Mouse (Mus musculus) midbrain, embryonic 10.5 days (tissue): ENCODE results near the gene Otop1. TPM values are rescaled to one million over a fixed set of nuclear protein-coding genes. Genes with fewer than 3 reads are reported as not detected.

Experiments used
- DNase-seq: peaks from one replicate; pipeline ENCODE4 v3.0.0-alpha.2; 2017; ENCODE audit warnings: low spot score
- H3K27ac ChIP-seq: fragments of 300-500 bp; sonication (generic); replicated peaks from 2 replicates; pipeline ENCODE4 v1.5.1; 2016; ENCODE audit warnings: mild to moderate bottlenecking
- H3K27me3 ChIP-seq: fragments of 300-500 bp; sonication (generic); 2 replicates; pipeline ENCODE4 v1.6.1; 2016; ENCODE audit warnings: low read depth, mild to moderate bottlenecking; ENCODE audit not compliant: poor library complexity, severe bottlenecking
- H3K36me3 ChIP-seq: fragments of 300-500 bp; sonication (generic); 2 replicates; pipeline ENCODE4 v1.6.1; 2016; ENCODE audit warnings: mild to moderate bottlenecking, moderate library complexity
- H3K4me1 ChIP-seq: fragments of 300-500 bp; sonication (generic); 2 replicates; pipeline ENCODE4 v1.6.1; 2016
- H3K4me3 ChIP-seq: fragments of 300-500 bp; sonication (generic); 2 replicates; pipeline ENCODE4 v1.5.1; 2016; ENCODE audit warnings: mild to moderate bottlenecking, moderate library complexity
- H3K9me3 ChIP-seq: fragments of 300-500 bp; sonication (generic); replicated peaks from 2 replicates; pipeline ENCODE4 v1.6.1; 2016; ENCODE audit warnings: mild to moderate bottlenecking
- WGBS: fragments of 180-500 bp; shearing (Covaris S2); methylation state at CpG from one replicate; pipeline ENCODE4 v1.1.7; 2016; 5-methylcytosine and 5-hydroxymethylcytosine counted together
- polyA plus RNA-seq: library from polyadenylated mRNA; unstranded; fragments of >200 nt; fragmentation: Nextera tagmentation; extraction: Ambion mirVana; gene quantifications from 2 replicates; pipeline ENCODE4 v1.2.1, GENCODE M21; 2016

Otop1 gene
- polyA plus RNA-seq, 1 experiment from 2014 or later: 0.10 TPM

DNA sequence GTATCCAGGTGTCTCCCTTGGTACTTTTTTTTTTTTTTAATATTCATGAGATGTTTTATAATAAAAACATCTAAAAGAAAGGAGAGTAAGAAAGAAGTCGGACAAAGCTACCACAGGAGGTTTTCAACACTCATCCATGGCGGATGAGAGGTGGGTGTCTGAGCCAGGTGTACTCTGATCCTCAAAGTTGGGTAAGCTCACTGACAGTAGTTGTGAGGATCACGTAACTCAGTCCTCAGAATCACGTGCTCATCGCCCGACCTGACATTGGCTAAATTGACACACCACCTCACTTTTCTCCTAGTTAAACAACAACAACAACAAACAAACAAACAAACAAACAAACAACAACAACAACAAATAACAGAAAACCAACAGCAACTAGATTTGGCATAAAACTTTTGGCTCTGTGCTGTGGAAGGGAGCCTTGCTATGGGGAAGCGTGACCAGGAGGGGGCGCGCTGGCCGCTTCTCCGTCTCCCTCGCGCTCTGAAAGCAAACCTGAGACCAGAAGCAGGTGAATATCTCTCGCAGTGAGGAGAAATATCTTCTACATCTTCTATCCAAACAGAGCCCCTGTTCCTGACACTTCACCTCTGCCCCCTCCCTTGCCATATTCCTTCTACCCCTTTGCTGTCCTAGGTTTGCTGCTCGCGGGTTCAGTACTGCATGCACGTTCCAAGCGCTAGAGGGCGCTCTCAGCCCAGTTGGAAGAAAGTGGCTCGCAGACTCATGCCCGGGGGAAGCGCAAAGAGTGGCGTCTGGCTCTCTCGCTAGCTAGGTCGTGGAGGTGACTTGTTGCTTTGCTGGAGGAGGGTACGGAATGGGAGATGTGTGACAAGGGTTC is 31.7 kb downstream of the Otop1 start:
- WGBS: 9% methylated on average over 26 of the region's 26 CpGs
- H3K4me1 ChIP-seq: peaks cover 11% of the 10 kb centered on the region
- no peaks in the 10 kb centered on the region for H3K9me3 ChIP-seq
- H3K27ac ChIP-seq: peak overlapping the region; percentile 72
- peak; percentile 89 for DNase-seq
- H3K36me3 ChIP-seq: no peaks in the 10 kb centered on the region
- H3K27me3 ChIP-seq: peaks cover 16% of the 10 kb centered on the region
- H3K4me3 ChIP-seq: peak overlapping the region; percentile 52

DNA sequence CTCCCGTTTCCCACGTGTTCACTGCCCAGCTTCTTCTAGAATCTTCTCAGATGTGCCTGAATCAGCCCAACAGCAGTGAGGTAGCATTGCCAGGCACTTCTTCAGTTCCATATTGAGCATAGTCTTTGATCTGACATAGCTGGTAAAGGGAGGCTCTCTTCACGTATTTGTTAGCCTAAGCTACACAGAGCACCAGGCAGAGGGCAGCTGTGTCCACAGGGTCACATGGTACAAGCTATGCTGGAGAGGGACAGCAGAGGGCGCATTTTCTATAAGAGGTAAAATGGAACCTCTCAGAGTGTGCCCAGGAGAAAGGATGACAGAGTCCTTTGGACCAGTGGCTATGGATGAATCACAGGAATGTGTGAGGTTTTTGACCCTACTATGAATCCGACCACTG is 33.1 kb downstream of the Otop1 start:
- peaks cover 16% of the 10 kb centered on the region for H3K27me3 ChIP-seq
- no peaks in the 10 kb centered on the region for H3K9me3 ChIP-seq
- H3K36me3 ChIP-seq: no peaks in the 10 kb centered on the region
- peak; percentile 57 for DNase-seq
- 52% methylated on average over 5 of the region's 5 CpGs for WGBS
- H3K4me3 ChIP-seq: no peak overlapping the region
- H3K4me1 ChIP-seq: peaks cover 5% of the 10 kb centered on the region; the same call in 1 of the 2 replicates
- H3K27ac ChIP-seq: no peak overlapping the region

DNA sequence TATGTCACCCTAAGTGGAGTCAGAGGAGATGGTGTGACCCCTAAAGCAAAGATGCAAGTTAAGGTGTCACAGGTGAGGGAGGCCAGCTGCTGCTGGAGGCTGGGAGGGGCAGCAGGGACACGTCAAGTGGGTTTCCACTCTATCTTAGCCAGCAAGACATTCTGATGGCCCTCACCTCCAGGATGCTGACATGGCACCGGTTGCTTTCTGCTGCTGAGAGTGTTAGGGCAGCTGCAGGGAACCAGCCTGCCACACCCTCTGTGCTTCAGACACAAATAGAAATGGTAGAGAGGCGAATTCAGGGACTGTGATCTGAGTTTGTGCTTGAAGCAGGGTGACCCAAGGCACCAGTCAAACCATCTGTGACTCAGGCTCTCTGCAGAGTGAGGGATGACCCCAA is 34.0 kb downstream of the Otop1 start:
- H3K4me1 ChIP-seq: peaks cover 5% of the 10 kb centered on the region; the same call in 1 of the 2 replicates
- no peak overlapping the region for H3K27ac ChIP-seq
- WGBS: 76% methylated on average over 3 of the region's 3 CpGs
- H3K9me3 ChIP-seq: no peaks in the 10 kb centered on the region
- H3K27me3 ChIP-seq: peaks cover 16% of the 10 kb centered on the region
- H3K36me3 ChIP-seq: no peaks in the 10 kb centered on the region
- H3K4me3 ChIP-seq: no peak overlapping the region
- DNase-seq: no peak

DNA sequence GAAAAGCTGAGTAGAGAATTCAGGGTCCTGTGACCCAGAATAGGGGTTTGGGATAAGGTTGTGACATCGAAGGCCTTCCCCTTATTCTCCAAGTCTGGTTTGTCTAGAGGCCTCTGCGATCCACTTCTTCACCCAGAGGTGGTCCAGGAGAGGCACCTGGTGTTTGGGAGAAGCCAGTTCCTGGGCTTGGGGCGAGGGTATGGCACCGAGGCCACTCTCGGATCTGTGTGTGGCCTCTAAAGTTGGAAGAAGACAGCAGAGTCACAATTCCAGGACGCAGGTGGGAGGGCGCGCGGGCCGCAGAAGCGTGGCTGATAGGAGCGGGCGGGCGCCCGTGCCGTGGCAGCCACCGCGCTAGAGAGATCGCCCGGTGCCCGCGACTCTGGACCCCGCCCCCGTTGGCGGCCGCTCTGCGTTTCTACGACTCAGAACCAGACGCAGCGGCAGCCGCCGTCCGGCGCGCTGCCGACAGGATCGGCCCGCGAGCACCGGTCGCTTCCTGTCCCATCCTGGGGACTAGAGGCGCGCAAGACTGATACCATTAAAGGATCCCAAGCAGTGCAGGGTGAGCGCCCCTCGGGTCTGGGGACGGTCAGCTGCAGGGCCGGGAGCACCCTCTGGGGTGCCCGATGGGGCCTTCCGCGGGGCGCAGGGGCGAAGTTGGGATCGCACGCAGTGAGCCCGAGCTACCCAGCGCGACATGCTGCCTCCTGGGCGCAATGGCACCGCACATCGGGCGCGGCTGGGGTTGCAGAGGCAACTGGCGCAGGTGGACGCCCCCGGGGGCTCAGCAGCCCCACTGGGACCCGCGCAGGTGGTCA is 43.4 kb downstream of the Otop1 start, which contains the start of gene Drd5:
Gene Drd5, plus strand, starts transcription at position 402 of the 821 bp plus-strand sequence.
- no peaks in the 10 kb centered on the region for H3K36me3 ChIP-seq
- DNase-seq: peak; percentile 38
- peaks cover 69% of the 10 kb centered on the region for H3K27me3 ChIP-seq
- H3K27ac ChIP-seq: no peak within 1 kb of the TSS; the same call in 1 of the 2 replicates
- peak within 1 kb of the TSS; percentile 63 for H3K4me3 ChIP-seq
- no peaks in the 10 kb centered on the region for H3K9me3 ChIP-seq
- 2% methylated on average over 67 of the region's 67 CpGs for WGBS
- peaks cover 21% of the 10 kb centered on the region for H3K4me1 ChIP-seq

- no peaks in the 10 kb centered on the region for H3K36me3 ChIP-seq
- no peaks in the 10 kb centered on the region for H3K4me1 ChIP-seq
- no peak overlapping the region for H3K4me3 ChIP-seq
- no peak overlapping the region for H3K27ac ChIP-seq
- WGBS: 81% methylated on average over 4 of the region's 4 CpGs
- H3K27me3 ChIP-seq: no peaks in the 10 kb centered on the region
- DNase-seq: no peak
- H3K9me3 ChIP-seq: no peaks in the 10 kb centered on the region
Measured at GRCm38 (mm10) chr5:38333381-38333780, 57.6 kb downstream of the Otop1 start.

DNA sequence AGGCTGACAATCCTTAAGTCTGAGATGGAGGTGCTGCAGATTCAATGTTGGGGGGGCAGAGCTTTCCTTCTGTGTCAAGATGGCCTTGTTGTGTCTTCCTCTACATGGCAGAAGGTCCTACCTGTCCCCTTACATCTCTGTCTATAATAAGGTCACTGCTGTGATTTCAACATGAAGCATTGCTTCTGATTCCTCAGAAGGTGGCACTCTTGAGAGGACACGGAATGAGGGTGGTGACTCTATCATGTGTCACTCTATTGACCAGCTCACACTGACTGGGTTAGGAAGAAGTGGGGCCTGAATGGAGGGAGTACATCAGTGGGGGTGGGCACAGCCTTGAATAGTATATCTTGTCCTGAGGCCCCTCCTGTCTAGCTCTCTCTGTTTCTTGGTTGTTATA is 58.8 kb downstream of the Otop1 start:
- Histone ChIP-seq H3K27ac (no peak overlapping the region), H3K4me3 (no peak overlapping the region), H3K9me3 (no peaks in the 10 kb centered on the region), H3K36me3 (no peaks in the 10 kb centered on the region), H3K27me3 (no peaks in the 10 kb centered on the region), H3K4me1 (no peaks in the 10 kb centered on the region)
- DNase-seq: no peak
- WGBS: 33% methylated on average over 1 of the region's 1 CpGs

DNA sequence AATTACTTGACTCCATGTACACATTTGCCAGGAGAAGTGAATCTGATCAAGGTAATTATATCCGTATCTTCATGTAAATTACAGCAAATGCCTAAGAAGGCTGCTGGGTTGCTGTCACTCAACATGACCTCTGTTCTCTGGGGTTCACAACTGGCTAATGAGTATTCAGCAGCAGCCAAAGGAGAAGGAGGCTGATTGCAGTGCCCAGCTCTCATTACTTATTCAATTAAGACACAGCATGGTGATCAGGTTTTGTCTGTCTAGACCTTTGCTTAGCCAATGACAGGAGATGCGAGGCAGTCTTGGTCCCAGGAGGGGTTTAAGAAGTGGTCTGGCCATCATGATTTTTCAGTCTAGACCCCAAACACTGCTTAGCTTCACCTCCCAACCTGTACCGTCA is 67.3 kb downstream of the Otop1 start:
- H3K4me1 ChIP-seq: peaks cover 13% of the 10 kb centered on the region
- no peak overlapping the region for H3K27ac ChIP-seq
- DNase-seq: no peak
- H3K4me3 ChIP-seq: no peak overlapping the region
- WGBS: 80% methylated on average over 3 of the region's 3 CpGs
- H3K27me3 ChIP-seq: peaks cover 9% of the 10 kb centered on the region
- H3K9me3 ChIP-seq: no peaks in the 10 kb centered on the region
- H3K36me3 ChIP-seq: no peaks in the 10 kb centered on the region

DNA sequence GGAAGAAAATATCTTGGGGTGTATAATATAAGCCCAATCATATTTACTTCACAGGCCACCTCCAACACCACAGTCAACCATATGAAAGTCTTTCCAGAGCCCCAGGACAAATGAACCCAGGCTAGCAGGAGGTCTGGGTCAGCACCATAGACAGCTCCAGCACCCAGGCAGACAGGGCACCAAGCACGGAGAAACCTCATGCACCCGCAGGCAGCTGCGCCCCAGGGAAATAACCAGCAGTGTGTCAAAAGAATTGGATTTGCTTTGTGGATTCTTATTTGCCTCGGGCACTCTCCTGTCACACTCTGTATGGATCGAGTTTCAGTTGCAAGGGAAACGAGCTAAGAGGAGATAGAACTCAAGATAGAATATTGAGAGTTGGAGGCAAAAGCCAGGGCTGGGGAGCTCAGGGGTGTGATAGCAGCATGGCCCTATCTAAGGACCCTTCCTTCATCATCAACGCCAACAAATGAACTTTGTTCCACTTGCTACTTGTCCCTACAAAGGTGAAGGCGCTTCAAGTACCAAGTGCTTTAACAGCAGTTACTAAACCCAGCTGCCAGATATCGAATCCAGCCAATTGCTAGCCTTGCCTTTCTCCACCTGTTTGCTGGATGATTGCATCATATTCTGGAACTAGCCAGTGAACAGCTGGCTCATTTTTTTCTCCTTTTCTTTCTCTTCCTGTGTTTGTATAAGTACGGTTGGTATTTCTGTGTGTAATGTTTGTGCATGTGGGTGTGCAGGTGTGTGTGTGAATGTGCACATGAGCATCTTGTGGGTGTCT is 71.1 kb downstream of the Otop1 start:
- H3K36me3 ChIP-seq: no peaks in the 10 kb centered on the region
- no peaks in the 10 kb centered on the region for H3K9me3 ChIP-seq
- H3K27me3 ChIP-seq: peaks cover 18% of the 10 kb centered on the region
- DNase-seq: peak; percentile 29
- H3K4me1 ChIP-seq: peaks cover 46% of the 10 kb centered on the region
- 40% methylated on average over 10 of the region's 10 CpGs for WGBS
- no peak overlapping the region for H3K4me3 ChIP-seq
- no peak overlapping the region for H3K27ac ChIP-seq

DNA sequence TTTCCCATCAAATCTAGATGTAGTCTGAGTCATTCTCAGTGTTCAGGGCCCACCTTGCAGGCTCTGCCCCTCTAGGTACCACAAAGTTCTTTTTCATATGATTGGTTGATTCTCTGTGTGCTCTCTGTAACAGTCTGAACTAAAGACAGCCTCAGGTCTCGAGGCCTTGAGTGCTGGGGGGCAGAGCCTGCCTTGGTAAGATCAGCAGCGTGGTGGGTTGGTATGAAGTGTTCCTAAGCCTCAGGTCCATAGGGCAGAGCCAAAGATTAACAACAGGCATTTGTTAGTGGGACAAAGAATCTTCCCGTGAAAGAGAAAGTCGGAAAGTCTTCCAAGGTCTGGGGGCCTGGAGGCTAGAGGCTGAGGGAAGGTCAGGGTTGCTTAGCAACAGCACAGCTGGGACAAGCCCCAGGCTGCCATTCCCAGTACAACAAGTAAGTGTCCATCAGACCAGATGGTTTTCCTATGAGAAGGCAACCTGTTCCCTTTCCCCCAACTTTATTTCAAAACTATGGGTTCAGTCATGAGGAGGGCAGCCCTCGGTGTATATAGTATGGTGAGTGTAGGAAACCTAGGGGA is 74.7 kb downstream of the Otop1 start:
- Histone ChIP-seq H3K36me3 (no peaks in the 10 kb centered on the region), H3K4me1 (peaks cover 56% of the 10 kb centered on the region), H3K4me3 (no peak overlapping the region), H3K27ac (peak overlapping the region; percentile 79), H3K27me3 (peaks cover 35% of the 10 kb centered on the region), H3K9me3 (no peaks in the 10 kb centered on the region)
- 21% methylated on average over 5 of the region's 5 CpGs for WGBS
- peak; percentile 73 for DNase-seq

Other genes starting within 250 kb of the Otop1 start
- 48.6 and 55.8 TPM in 2 replicates for gene Stx18, start 237.2 kb upstream of the Otop1 start, polyA plus RNA-seq
- 115 and 187 TPM in 2 replicates for gene Nsg1, start 116.1 kb upstream of the Otop1 start, polyA plus RNA-seq
- gene Zbtb49, start 55.5 kb upstream of the Otop1 start, polyA plus RNA-seq: 15.7 and 19.3 TPM in 2 replicates
- gene Lyar, start 55.5 kb upstream of the Otop1 start, polyA plus RNA-seq: 137 and 169 TPM in 2 replicates
- gene Tmem128, start 15.8 kb upstream of the Otop1 start, polyA plus RNA-seq: 83.3 and 89.2 TPM in 2 replicates
- gene Drd5, start 43.4 kb downstream of the Otop1 start, polyA plus RNA-seq: 0.10 TPM in 1 of 2 replicates, not detected in the other
- 0.15 and 0.41 TPM in 2 replicates for gene Slc2a9, start 227.2 kb downstream of the Otop1 start, polyA plus RNA-seq